24 mouse cellular contexts compared by ENCODE assay signal in the genomic region with DNA sequence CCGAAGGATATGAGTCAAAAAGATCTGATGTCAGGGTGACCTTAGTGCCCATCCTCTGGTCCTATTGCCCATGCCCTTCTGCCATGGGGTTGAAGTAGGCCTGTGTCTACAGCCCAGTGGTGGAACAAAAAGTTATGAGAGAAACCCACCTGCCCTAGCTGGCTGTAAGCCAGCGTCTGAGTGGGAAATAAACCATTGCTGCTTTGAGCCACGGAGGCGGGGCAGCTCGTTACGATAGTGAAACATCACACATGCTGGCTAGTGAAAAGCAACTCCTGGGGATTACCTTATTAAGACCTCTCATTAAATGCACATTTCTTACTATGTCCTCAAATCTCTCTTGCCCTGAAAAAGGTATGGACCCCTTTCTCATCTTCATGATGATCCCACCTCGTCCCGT.
DNase-seq lines count a peak whose midpoint lies in the region; ATAC-seq and TF ChIP-seq lines count a peak whose summit lies in the region.
"Had no signal": no experiment of that assay in that cellular context is flagged by ENCODE, and none has a peak within 500 bp of the region (broad histone marks: within the 10 kb centered on the region; RNA-seq: fewer than 3 reads in every experiment).

No protein-coding gene starts in this region.

- no peak for TF ChIP-seq CTCF in forebrain, postnatal 0 days (IDR thresholded peaks at IDR 0.05; ENCODE audit: low read depth)

- H3K27ac ChIP-seq in forebrain, embryonic 14.5 days (ENCODE audit: low read depth, low read length), result no peak overlapping the region
- no peak overlapping the region for H3K27ac ChIP-seq in forebrain, postnatal 0 days (ENCODE audit: low read depth, low read length)
- H3K27ac ChIP-seq: embryonic facial prominence, embryonic 10.5 days; embryonic facial prominence, embryonic 12.5 days; forebrain, embryonic 13.5 days had no signal

- WGBS in forebrain, embryonic 14.5 days, result 28% methylated on average over 8 of the region's 8 CpGs
- WGBS in forebrain, postnatal 0 days, result 38% methylated on average over 8 of the region's 8 CpGs

- DNase-seq in forebrain, embryonic 14.5 days (ENCODE audit: low spot score), result peak; percentile 46
- no peak for DNase-seq in forebrain, postnatal 0 days
- peak; percentile 34 for DNase-seq in retina, postnatal 1 day
- no peak for DNase-seq in retina, embryonic 14.5 days (ENCODE audit: low spot score)
- no peak for DNase-seq in urinary bladder, postnatal 25 days (ENCODE audit: low spot score)
- DNase-seq: adrenal gland, adult 8-10 months; adrenal gland, postnatal 14 days; adrenal gland, postnatal 36 days; B cell, adult 2 months; cerebellum, adult 11 months; cerebellum, adult 18-20 months; cerebellum, adult 8-10 months; cerebellum, adult 9-11 months; cerebellum, postnatal 14 days; cerebellum, postnatal 36 days had no signal

- no peak overlapping the region for H3K9ac ChIP-seq in forebrain, embryonic 14.5 days (ENCODE audit: low read length)
- no peak overlapping the region for H3K9ac ChIP-seq in forebrain, postnatal 0 days
- H3K9ac ChIP-seq: embryonic facial prominence, embryonic 12.5 days; forebrain, embryonic 13.5 days had no signal

- H3K4me3 ChIP-seq in forebrain, embryonic 14.5 days (ENCODE audit: low read depth, low read length), result no peak overlapping the region
- H3K4me3 ChIP-seq in forebrain, postnatal 0 days (ENCODE audit: low read depth, low read length), result no peak overlapping the region
- H3K4me3 ChIP-seq: embryonic facial prominence, embryonic 10.5 days; embryonic facial prominence, embryonic 12.5 days; forebrain, embryonic 13.5 days had no signal

- no peaks in the 10 kb centered on the region for H3K36me3 ChIP-seq in forebrain, embryonic 14.5 days (ENCODE audit: control insufficient read depth, insufficient read depth, low read length)
- H3K36me3 ChIP-seq in forebrain, postnatal 0 days (ENCODE audit: insufficient read depth), result no peaks in the 10 kb centered on the region
- H3K36me3 ChIP-seq: embryonic facial prominence, embryonic 10.5 days; embryonic facial prominence, embryonic 12.5 days; G1E had no signal

- no peak overlapping the region for H3K4me2 ChIP-seq in forebrain, embryonic 14.5 days (ENCODE audit: low read length)
- no peak overlapping the region for H3K4me2 ChIP-seq in forebrain, postnatal 0 days (ENCODE audit: low read depth)
- H3K4me2 ChIP-seq: embryonic facial prominence, embryonic 12.5 days; forebrain, embryonic 13.5 days had no signal

- no peak for ATAC-seq in forebrain, embryonic 14.5 days
- ATAC-seq in forebrain, postnatal 0 days, result no peak
- ATAC-seq: activated CD4-positive, CD25-positive, alpha-beta regulatory T cell, adult 4 months; CD4-positive, CD25-positive, alpha-beta regulatory T cell, adult 4 months; forebrain, embryonic 13.5 days; forebrain, embryonic 16.5 days; Patski had no signal

- H3K4me1 ChIP-seq in forebrain, embryonic 14.5 days (ENCODE audit: control insufficient read depth, insufficient read depth, low read length), result no peaks in the 10 kb centered on the region; the same call in 1 of the 2 replicates
- no peaks in the 10 kb centered on the region for H3K4me1 ChIP-seq in forebrain, postnatal 0 days (ENCODE audit: insufficient read depth)
- H3K4me1 ChIP-seq: embryonic facial prominence, embryonic 10.5 days; embryonic facial prominence, embryonic 12.5 days had no signal

- H3K27me3 ChIP-seq in forebrain, embryonic 14.5 days (replicated peaks; ENCODE audit: control insufficient read depth, insufficient read depth, low read length), result no peaks in the 10 kb centered on the region
- no peaks in the 10 kb centered on the region for H3K27me3 ChIP-seq in forebrain, postnatal 0 days (ENCODE audit: insufficient read depth, low read length)
- H3K27me3 ChIP-seq: CH12.LX; embryonic facial prominence, embryonic 12.5 days; forebrain, embryonic 13.5 days had no signal

- no peaks in the 10 kb centered on the region for H3K9me3 ChIP-seq in forebrain, embryonic 14.5 days (replicated peaks; ENCODE audit: control insufficient read depth, low read length)
- no peaks in the 10 kb centered on the region for H3K9me3 ChIP-seq in forebrain, postnatal 0 days (ENCODE audit: low read length)
- H3K9me3 ChIP-seq: embryonic facial prominence, embryonic 12.5 days; forebrain, embryonic 13.5 days had no signal

Comparison
In these comparisons a context has a peak if more than half of its experiments do, and no peak if none do; other contexts are left out.
1. DNase-seq: peak in forebrain, embryonic 14.5 days (single experiment) and retina, postnatal 1 day (single experiment); none in forebrain, postnatal 0 days (single experiment), retina, embryonic 14.5 days (single experiment) and urinary bladder, postnatal 25 days (single experiment).